Mouse (Mus musculus) erythroblast, embryonic 14.5 days (primary cell): ENCODE results near the gene Casp6. TPM values are rescaled to one million over a fixed set of nuclear protein-coding genes. Genes with fewer than 3 reads are reported as not detected.

ENCODE experiments used
- H3K27me3 ChIP-seq: 2 replicates; pipeline ENCODE4 v1.6.1; 2012; ENCODE audit warnings: inconsistent platforms; ENCODE audit not compliant: control insufficient read depth
- H3K36me3 ChIP-seq: 2 replicates; pipeline ENCODE4 v1.6.1; 2012; ENCODE audit warnings: mild to moderate bottlenecking, inconsistent platforms; ENCODE audit not compliant: control insufficient read depth
- H3K4me1 ChIP-seq: 2 replicates; pipeline ENCODE4 v1.6.1; 2012; ENCODE audit warnings: inconsistent platforms; ENCODE audit not compliant: control insufficient read depth
- H3K4me3 ChIP-seq: replicated peaks from 2 replicates; pipeline ENCODE3; 2012; ENCODE audit warnings: moderate library complexity, mild to moderate bottlenecking, inconsistent platforms
- H3K9me3 ChIP-seq: 2 replicates; pipeline ENCODE4 v1.6.1; 2012; ENCODE audit warnings: low read length, inconsistent platforms, mixed read lengths; ENCODE audit not compliant: control insufficient read depth
- GATA1 ChIP-seq: IDR thresholded peaks from 2 replicates; pipeline ENCODE4 v1.6.1; 2012; ENCODE audit warnings: low read length, inconsistent platforms, mixed read lengths
- TAL1 ChIP-seq: IDR thresholded peaks from 3 replicates; pipeline ENCODE4 v1.6.1; 2012; ENCODE audit warnings: low read length, inconsistent platforms, mixed read lengths
- polyA plus RNA-seq: library from polyadenylated mRNA; stranded (reverse); fragments of >175 nt; gene quantifications from 2 replicates; pipeline ENCODE4 v1.2.3, GENCODE M21; 2012

Gene Casp6
- polyA plus RNA-seq, 1 experiment: 0.62 TPM

DNA sequence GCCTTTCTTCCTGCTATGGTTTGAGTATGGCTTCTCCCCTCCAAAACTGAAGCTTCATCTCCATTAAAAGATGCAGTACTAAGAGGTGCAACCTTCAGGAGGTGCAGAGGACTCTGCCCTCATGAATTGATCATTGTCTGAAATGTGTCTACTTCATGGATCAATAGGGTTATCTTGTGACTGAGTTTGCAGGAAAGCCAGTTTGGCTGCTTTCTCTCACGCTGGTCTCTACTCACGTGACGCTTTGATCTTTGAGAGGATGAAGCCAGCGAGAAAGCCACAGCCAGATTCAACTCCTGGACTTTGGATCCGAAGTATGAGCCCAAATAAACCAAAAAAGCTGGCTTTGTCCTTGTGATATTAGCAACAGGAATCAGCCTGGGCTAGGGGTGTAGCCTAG is 14.8 kb upstream of the Casp6 start:
- H3K4me1 ChIP-seq: peaks cover 61% of the 10 kb centered on the region
- H3K4me3 ChIP-seq: no peak overlapping the region
- H3K27me3 ChIP-seq: no peaks in the 10 kb centered on the region
- peaks cover 45% of the 10 kb centered on the region for H3K36me3 ChIP-seq
- no peak for TF ChIP-seq GATA1
- no peak for TF ChIP-seq TAL1
- no peaks in the 10 kb centered on the region for H3K9me3 ChIP-seq

DNA sequence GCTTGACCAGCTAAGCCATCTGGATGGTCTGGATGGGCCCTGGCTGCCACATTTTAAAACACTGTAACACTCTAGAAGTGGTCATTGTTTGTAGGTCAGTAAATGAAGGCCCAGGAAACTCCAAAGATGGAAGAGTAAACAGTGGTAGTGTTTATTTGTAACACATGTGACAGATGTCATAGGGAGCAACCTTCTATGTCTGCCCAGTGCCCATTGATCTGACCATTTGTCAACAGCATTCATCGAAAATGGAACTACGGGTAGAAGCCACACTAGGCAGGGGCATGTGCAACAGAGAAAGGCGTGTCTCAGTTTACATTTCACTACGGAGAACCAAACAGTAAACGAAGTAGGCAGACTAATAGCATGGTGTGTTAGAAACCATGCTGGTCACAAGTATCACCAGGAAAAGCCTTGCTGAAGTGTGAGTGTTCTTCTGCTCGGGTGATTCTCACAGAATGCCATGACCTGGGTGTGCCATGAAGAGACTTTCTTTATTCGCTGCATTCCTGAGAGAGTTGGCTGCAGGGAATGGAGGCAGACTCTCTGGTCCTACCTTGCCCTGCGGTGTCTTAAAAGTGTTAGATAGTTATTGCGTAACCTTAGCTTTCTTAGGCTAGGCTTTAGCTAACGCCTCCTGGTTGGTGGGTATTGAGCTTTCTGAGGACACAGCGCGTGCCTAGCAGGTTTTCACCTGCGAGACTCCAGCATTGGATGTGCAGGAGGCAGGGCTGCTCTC is 13.3 kb upstream of the Casp6 start:
- Histone ChIP-seq H3K4me3 (no peak overlapping the region), H3K27me3 (no peaks in the 10 kb centered on the region), H3K4me1 (peaks cover 51% of the 10 kb centered on the region), H3K9me3 (no peaks in the 10 kb centered on the region), H3K36me3 (peaks cover 57% of the 10 kb centered on the region)
- no peak for TF ChIP-seq GATA1
- no peak for TF ChIP-seq TAL1

DNA sequence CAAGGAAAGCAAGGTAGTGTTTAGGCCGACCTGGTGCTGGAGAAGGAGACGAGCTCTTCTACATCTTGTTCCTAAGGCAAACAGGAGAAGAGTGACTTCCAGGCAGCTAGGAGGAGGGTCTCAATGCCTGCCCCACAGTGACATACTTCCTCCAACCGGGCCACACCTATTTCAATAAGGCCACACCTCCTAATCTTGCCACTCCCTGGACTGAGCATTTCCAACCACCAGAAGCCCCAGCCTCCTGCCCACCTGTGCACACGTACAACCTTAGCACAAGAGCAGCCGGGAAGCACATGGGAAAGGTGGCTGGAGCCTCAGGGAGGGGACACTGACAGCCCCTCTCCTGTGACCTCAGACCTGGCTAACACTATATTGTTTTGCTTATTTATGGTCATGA is 9.2 kb upstream of the Casp6 start:
- Histone ChIP-seq H3K9me3 (no peaks in the 10 kb centered on the region), H3K36me3 (peaks cover 70% of the 10 kb centered on the region), H3K27me3 (no peaks in the 10 kb centered on the region), H3K4me3 (no peak overlapping the region), H3K4me1 (peaks cover 16% of the 10 kb centered on the region)
- TF ChIP-seq GATA1 (no peak), TAL1 (no peak)

DNA sequence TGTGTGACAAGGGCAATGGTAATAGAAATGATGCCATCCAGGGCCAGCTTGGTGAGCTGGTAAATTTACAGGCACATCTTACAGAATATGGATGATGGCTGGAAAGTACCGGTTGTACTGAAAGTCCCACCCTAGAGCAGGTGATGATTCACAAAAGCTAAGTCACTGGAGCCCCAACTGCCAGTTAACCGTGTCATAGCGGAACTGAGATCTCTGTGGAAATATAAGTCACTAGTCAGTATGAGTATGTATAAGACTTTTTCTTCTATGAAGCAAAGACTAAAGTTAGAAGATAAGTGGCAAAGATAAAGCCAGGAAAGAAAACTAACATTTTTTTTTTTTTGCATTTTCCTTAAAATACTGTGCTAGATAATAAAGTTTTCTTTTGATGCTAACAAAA is 8.1 kb upstream of the Casp6 start:
- H3K4me1 ChIP-seq: peaks cover 13% of the 10 kb centered on the region
- no peaks in the 10 kb centered on the region for H3K27me3 ChIP-seq
- H3K36me3 ChIP-seq: peaks cover 73% of the 10 kb centered on the region
- H3K9me3 ChIP-seq: no peaks in the 10 kb centered on the region
- TF ChIP-seq TAL1: no peak
- no peak for TF ChIP-seq GATA1
- H3K4me3 ChIP-seq: no peak overlapping the region

DNA sequence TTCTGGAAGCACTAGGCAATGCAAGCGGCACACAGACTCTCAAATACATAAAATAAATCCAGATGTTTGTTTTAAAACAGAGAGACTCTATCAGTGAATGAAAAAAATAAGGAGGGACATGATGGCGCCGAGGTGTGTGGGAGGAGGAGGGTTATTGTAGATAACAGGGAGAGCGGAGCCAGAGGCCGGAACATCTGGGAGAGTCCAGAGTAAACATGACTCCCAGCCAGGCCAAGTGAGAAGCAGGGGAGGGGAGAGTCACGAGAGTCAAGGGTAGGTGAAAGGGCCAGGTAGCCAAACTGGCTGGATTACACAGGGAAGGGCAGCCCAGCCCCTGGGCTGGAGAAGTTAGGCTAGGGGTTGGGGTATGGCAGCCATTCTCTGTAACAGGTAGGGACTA is 4.6 kb upstream of the Casp6 start:
- Histone ChIP-seq H3K9me3 (no peaks in the 10 kb centered on the region), H3K36me3 (peaks cover 53% of the 10 kb centered on the region), H3K4me3 (no peak overlapping the region), H3K4me1 (peaks cover 28% of the 10 kb centered on the region), H3K27me3 (no peaks in the 10 kb centered on the region)
- TF ChIP-seq TAL1 (no peak), GATA1 (no peak)

DNA sequence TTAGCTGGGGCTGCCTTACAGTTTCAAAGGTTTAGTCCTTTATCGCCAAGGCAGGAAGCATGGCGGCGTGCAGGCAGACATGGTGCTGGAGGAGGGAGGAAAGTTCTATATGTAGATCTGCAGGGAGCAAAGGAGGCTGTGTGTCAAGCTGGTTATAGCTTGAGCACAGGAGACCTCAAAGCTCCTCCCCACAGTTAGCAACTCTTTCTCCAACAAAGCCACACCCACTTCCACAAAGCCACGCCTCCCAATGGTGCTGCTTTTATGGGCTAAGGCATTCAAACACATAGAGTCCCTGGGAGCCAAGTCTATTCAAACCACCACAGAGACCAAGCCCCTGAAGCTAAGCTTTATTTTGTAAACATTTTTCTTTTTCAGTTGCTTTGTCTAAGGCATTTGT is 2.3 kb upstream of the Casp6 start:
- no peaks in the 10 kb centered on the region for H3K27me3 ChIP-seq
- H3K4me1 ChIP-seq: peaks cover 45% of the 10 kb centered on the region
- no peak overlapping the region for H3K4me3 ChIP-seq
- H3K36me3 ChIP-seq: peaks cover 32% of the 10 kb centered on the region
- no peaks in the 10 kb centered on the region for H3K9me3 ChIP-seq
- TF ChIP-seq GATA1 (no peak), TAL1 (no peak)

DNA sequence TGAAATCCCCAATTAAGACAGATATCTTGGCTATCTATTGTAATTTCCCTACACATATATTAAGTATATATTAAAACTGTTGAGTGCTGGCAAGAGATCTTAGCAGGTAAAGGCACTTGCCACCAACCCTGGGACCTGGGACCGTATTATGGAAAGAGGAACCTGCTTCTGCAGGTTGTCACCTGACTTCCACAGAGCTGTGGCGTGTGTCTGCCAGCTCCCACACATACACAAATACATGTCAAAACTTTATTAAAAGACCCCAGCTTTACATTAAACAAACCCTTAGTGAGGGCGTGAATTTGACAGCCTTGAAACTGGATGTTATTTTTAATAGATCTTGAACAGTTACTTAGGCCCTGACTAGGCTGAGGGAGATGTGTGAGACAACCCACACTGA is 2.1 kb downstream of the Casp6 start:
- Histone ChIP-seq H3K27me3 (no peaks in the 10 kb centered on the region), H3K36me3 (peaks cover 17% of the 10 kb centered on the region), H3K9me3 (no peaks in the 10 kb centered on the region), H3K4me1 (peaks cover 44% of the 10 kb centered on the region), H3K4me3 (no peak overlapping the region)
- no peak for TF ChIP-seq TAL1
- TF ChIP-seq GATA1: no peak

DNA sequence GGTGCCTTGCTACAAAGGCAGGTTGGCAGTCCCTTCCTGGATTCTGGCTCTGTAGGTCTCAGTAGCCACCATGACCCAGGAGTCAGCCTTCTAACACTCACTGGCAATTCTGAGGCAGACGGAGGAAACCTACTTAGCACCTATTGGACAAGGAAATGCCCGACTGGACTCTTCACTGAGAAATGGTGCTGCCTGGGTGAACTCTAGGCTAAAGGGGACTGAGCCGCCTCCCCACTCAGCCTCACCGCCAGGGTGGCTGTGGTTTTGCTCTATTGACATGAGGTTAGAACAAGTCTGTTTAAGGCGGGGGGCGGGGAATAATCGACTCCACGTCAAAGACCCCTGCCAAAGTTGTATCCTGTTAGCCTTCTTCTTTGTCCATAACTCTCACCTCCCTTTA is 2.6 kb downstream of the Casp6 start:
- Histone ChIP-seq H3K9me3 (no peaks in the 10 kb centered on the region), H3K36me3 (peaks cover 18% of the 10 kb centered on the region), H3K4me1 (peaks cover 39% of the 10 kb centered on the region), H3K27me3 (no peaks in the 10 kb centered on the region), H3K4me3 (no peak overlapping the region)
- TF ChIP-seq GATA1 (no peak), TAL1 (no peak)

DNA sequence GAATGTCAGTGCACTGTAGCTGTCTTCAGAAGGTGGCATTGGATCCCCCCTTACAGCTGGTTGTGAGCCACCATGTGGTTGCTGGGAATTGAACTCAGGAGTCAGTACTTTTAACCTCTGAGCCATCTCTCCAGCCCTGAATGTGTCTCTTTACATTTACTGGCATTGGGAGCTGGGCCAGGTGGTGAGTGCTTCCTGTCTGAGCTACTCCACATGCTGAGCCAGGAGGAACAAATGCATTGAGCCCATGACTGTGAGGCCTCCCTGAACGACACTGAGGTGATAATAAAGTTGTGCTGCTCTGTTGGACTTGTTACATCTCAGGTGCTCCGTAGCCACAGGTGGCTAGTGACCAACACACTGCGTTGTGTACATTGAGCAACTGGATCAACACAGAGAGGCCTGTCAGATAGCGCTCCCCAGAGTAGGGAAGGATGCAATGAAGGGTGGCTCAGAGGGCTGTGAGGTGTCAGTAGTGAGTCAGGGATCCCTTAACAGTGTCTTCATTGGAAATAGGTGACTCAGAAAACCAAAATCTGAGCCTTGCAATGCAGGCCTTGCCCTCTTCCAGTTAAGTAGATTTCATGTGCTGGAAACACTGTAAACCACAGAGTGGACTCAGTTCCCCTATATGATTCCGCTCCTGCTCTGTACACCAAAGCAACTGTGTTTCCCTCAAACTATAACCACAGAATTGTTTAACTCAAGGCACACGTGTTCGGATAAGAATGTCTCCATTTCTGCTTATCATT is 3.3 kb downstream of the Casp6 start:
- Histone ChIP-seq H3K4me1 (peaks cover 37% of the 10 kb centered on the region), H3K9me3 (no peaks in the 10 kb centered on the region), H3K27me3 (no peaks in the 10 kb centered on the region), H3K4me3 (no peak overlapping the region), H3K36me3 (peaks cover 21% of the 10 kb centered on the region)
- TF ChIP-seq TAL1: no peak
- no peak for TF ChIP-seq GATA1
